Mouse (Mus musculus) natural killer cell, adult 2 months (primary cell): ENCODE results near the gene Slc6a12.

Source experiments
- DNase-seq, 2 experiments: peaks; one replicate each; pipeline ENCODE4 v3.0.0; 2022; ENCODE audit warnings: low spot score in 2 of 2

The Slc6a12 gene

DNA sequence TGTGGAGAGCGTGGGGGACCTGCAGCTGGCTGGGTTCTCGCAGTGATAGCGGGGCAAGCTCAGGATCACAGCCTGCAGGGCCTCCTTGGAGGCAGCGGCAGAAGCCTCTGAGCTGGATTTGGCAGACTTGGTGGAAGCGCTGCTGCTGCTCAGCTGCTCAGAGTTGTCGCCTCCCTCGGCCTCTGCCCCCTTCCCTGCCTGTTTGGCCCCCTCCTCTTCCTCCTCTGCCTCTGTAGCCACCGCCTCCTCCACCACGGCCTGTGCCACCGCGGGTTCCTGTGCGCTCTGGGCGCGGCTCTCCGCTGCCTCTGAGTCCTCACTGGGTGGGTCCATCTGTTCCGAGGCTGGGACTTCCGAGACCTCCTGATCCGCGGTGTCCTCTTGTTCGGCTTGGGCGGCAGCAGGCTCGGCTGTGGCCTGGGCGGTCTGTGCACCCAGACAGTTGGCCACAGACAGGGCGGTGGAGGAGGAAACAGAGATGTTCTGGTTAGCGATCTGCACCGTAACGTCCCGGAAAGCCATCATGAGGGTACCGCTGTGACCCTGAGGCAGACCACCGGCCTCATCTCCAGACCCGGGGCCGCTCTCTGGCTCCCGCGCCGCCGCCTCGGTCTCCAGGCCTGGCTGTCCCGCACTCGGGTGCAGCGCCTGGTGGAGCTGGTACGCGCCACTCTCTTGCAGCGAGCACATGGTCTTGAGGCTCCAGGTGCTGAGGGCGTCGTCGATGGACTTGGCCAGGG, 69.9 kb downstream of the Slc6a12 start:
- no peak for DNase-seq
